Mouse (Mus musculus) regulatory T cell (primary cell): Measurements from ENCODE around the gene Lrp2.

ENCODE experiments used
- in situ Hi-C: fragments of 300-600 bp; cut with MboI, MseI; formaldehyde crosslinking; loops from one replicate; pipeline ENCODE4 v1.15.1; 2025; ENCODE audit warnings: high pct_unique_total_duplicates

Gene Lrp2

DNA sequence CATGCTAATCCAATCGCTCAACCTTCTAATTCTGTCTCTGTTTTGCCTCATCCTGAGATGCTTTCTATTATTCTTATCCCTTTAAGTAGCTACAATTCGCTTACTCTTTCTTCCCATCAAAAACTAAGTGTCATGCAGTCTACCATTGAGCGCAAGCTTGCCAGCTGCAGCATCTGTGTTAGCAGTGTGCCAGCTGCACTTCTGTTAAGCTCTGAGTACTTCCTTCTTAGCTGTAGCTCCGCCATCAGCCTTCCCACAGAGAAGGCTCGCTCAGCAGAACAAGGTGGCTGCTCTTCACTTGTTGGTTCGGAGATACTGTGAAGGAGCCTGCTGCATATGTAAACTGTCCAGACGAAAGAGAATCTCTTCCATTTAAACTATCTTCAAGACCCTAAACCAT is 183.6 kb downstream of the Lrp2 start:
- in situ Hi-C loops = no loop called here

DNA sequence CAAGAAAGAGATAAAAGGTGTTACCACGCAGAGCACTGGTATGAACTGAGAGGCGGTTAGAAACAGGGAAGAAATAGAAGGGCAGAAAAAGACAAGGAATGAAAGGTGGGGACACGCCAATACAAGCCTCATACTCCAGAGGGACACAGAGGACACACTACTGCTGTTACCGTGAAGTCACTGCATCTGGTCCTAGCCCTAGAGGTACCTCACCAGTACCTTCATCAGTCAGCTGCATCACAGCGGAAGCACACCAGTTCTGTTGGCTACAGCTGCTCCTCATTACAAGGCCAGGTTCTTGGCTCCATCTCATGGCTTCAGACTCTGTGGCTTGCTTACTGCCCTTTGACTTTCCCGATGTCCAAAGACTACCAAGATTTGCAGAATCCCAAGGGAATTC is 184.0 kb downstream of the Lrp2 start:
- in situ Hi-C loops = no loop called here

- in situ Hi-C loops = no loop called here
Measured at GRCm38 (mm10) chr2:69400866-69401604, 184.8 kb downstream of the Lrp2 start.

DNA sequence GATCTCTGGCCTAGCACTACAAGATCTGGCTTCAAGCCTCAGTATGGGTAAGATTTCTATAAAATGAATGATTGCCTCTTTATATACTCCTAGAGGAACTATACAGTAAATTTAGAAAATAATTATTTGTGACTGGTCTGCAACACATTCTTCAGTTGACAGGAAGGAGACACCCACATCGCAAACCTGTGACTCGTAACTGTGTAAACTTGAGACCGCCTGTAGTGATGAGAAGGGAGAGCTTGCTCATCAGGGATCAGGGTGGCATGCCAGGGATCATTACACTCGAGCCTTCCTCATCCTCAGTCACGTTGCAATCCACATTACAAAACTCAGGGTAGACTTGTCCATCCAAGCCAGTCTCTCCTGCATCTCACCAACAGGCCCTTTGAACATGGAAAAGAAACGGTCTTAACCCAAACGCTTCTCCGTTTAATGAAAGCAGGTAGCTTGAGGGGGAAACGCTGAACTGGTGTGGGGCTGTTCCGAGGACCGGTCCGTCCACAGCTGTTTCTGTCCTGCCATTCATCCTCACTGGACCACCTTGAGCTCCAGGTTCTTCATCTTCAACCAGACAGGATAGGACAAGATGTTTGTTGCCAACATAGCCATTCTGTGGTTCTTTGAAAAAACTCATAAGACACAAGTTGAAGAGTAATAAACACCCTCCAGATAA is 189.0 kb downstream of the Lrp2 start:
- in situ Hi-C loops = loop anchor here (25.0 kb wide), 1 partner anchor 1990 kb away; the partner anchor contains the start of gene Hat1

- in situ Hi-C loops = loop anchor here (25.0 kb wide), 1 partner anchor 1992 kb away; the partner anchor contains the start of gene Hat1
Measured at GRCm38 (mm10) chr2:69395597-69396248, 190.1 kb downstream of the Lrp2 start.

- in situ Hi-C loops = loop anchor here (25.0 kb wide), 1 partner anchor 1993 kb away; the partner anchor contains the start of gene Hat1
Measured at GRCm38 (mm10) chr2:69393947-69394346, 191.9 kb downstream of the Lrp2 start.

DNA sequence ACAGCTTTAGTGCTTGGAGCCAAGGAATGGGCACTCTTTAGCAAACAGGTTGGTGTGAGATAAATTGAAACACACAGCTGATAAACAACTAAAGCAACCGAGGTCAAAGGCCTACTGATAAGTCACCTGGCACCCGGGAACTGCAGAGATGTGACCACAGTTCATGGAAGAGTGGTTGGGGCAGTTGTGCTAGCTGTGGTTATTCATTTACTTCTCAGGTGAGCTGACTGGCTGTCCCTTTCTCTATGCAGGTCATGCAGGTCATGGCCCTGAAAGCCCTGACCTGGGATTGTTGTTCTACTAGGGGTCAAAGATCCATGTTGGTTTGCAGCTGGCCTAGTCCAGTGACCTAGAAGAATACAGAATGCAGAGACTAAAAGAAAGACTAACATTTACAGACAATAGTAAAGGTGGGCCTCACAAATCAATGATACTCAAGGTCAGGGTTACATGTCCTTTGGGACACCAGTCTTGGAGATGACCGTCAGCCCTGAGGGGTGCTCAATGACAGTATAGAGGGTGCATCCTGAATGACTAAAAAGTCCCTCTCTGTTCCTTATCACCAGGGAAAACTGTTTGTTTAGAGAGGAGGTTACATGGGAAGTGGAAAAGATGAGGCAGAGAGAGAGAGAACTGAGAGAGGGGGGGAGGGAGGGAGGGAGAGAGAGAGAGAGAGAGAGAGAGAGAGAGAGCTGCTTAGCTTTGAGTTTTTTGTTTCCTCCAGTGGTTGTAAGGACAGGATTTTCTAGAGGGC is 199.6 kb downstream of the Lrp2 start:
- in situ Hi-C loops = loop anchor here (25.0 kb wide), 1 partner anchor 2001 kb away; the partner anchor contains the start of gene Hat1

GRCm38 (mm10) chr2:69382838-69383237 is 203.0 kb downstream of the Lrp2 start:
- in situ Hi-C loops = loop anchor here (25.0 kb wide), 1 partner anchor 2004 kb away; the partner anchor contains the start of gene Hat1

DNA sequence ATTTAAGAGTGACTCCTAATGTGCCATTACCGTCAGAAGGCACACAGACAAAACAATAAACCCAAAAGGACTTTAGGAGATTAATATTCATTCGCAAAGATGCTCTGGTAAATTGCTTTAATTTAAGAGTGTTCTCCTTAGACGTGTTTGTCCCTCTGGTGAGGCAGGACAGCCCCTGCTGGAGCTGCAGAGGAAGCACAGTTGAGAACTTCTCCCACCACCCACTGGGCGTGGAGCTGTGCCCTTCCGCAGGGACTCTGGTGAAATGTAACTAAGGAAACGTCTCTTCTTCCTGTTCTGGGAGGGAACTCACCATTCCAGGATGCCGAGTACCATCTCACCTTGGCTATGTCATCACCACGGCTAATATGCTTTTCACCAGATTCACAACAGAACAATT is 204.1 kb downstream of the Lrp2 start:
- in situ Hi-C loops = loop anchor here (25.0 kb wide), 1 partner anchor 2006 kb away; the partner anchor contains the start of gene Hat1

DNA sequence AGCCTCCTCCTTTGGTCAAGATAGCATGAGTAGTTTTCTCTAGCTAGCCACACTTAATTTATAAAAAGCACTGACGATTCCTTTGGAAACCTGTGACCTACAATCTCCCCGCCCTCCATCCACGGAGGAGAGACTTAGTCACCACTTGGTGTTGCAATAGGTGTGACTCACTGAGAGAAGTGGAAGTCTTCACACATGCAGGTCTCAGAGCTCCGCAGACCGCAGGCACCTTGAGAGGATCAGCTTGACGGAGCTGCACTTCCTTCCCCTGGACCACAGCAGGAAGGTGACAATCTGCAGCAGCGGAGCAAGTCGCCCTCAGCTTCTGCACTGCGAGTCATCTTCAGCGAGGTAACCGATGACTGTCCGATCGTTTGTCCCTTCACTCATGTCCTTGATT is 205.6 kb downstream of the Lrp2 start, which contains the start of gene Dhrs9:
TSS of gene Dhrs9 (plus strand) at position 165 of the 400 bp plus-strand sequence.
- in situ Hi-C loops = loop anchor here (25.0 kb wide), 1 partner anchor 2007 kb away; the partner anchor contains the start of gene Hat1

DNA sequence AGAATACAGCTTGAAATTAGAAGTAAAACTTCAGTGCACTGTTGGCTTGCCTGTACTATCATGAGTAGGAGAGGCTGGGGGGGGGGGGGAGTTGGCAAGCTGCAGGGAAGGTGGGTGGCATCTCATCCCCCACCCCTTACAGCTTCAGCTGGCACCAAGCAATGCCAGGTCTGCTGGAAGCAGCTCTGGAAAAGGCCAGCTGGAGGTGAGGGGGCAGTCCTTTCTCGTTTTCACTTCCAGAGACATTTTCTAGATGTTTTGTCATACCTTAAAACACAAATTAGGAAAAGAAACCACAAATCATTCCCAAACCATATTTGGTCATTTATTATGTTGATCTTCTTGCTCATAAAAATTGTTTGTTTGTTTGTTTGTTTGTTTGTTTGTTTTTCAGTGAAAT is 206.1 kb downstream of the Lrp2 start:
- in situ Hi-C loops = loop anchor here (25.0 kb wide), 1 partner anchor 2008 kb away; the partner anchor contains the start of gene Hat1

GRCm38 (mm10) chr2:69376780-69377179 is 209.1 kb downstream of the Lrp2 start:
- in situ Hi-C loops = loop anchor here (25.0 kb wide), 1 partner anchor 2011 kb away; the partner anchor contains the start of gene Hat1
